Mouse (Mus musculus) stomach, embryonic 14.5 days (tissue): ENCODE data around the gene Atg4d. TPM values are rescaled to one million over a fixed set of nuclear protein-coding genes. Genes with fewer than 3 reads are reported as not detected.
"Not testable (repeated sequence)": the region's sequence is repeated elsewhere in the genome, so short reads cannot be mapped to it uniquely, and the experiment has no call there.

Experiments
- ATAC-seq: fragments of 200-750 bp; cut with Nextera tagmentation; 2 replicates; pipeline ENCODE4 v1.8.0; 2017; ENCODE audit warnings: low read depth, moderate TSS enrichment; ENCODE audit not compliant: insufficient number of reproducible peaks, insufficient read depth, low FRiP score
- H3K27ac ChIP-seq: fragments of 300-500 bp; sonication (generic); 2 replicates; pipeline ENCODE4 v1.5.1; 2014; ENCODE audit warnings: mild to moderate bottlenecking, low read length, moderate library complexity, mixed read lengths
- H3K27me3 ChIP-seq: fragments of 300-500 bp; sonication (generic); 2 replicates; pipeline ENCODE4 v1.6.1; 2014; ENCODE audit warnings: low read length, control low read depth, mixed read lengths; ENCODE audit not compliant: control insufficient read depth, insufficient read depth
- H3K36me3 ChIP-seq: fragments of 300-500 bp; sonication (generic); 2 replicates; pipeline ENCODE4 v1.6.1; 2014; ENCODE audit warnings: mild to moderate bottlenecking, control low read depth, low read length, moderate library complexity, mixed read lengths; ENCODE audit not compliant: control insufficient read depth, insufficient read depth
- H3K4me1 ChIP-seq: fragments of 300-500 bp; sonication (generic); 2 replicates; pipeline ENCODE4 v1.6.1; 2014; ENCODE audit warnings: low read length, control low read depth, mixed read lengths; ENCODE audit not compliant: control insufficient read depth, insufficient read depth
- H3K4me2 ChIP-seq: fragments of 300-500 bp; sonication (generic); replicated peaks from 2 replicates; pipeline ENCODE4 v1.6.1; 2014; ENCODE audit warnings: low read depth, low read length, control low read depth
- H3K4me3 ChIP-seq: fragments of 300-500 bp; sonication (generic); 2 replicates; pipeline ENCODE4 v1.5.1; 2014; ENCODE audit warnings: low read depth, low read length, control low read depth
- H3K9ac ChIP-seq: fragments of 300-500 bp; sonication (generic); replicated peaks from 2 replicates; pipeline ENCODE4 v1.6.1; 2014; ENCODE audit warnings: low read depth, mild to moderate bottlenecking, control low read depth, low read length, moderate library complexity, mixed read lengths
- H3K9me3 ChIP-seq: fragments of 300-500 bp; sonication (generic); 2 replicates; pipeline ENCODE4 v1.6.1; 2016; ENCODE audit warnings: low read depth, low read length, control low read depth; ENCODE audit not compliant: control insufficient read depth
- WGBS: fragments of 180-500 bp; shearing (Covaris S2); extraction: QIAGEN DNeasy Blood & Tissue Kit; methylation state at CpG from one replicate; pipeline ENCODE4 v1.1.7; 2014; 5-methylcytosine and 5-hydroxymethylcytosine counted together
- polyA plus RNA-seq: library from polyadenylated mRNA; unstranded; fragments of >200 nt; fragmentation: Nextera tagmentation; extraction: Ambion mirVana; gene quantifications from 2 replicates; pipeline ENCODE4 v1.2.1, GENCODE M21; 2014

The Atg4d gene
- polyA plus RNA-seq, 1 experiment from 2014 or later, result 38.8 TPM

- ATAC-seq, result no peak
- 10% methylated on average over 6 of the region's 6 CpGs for WGBS
Measured at GRCm38 (mm10) chr9:21321513-21321835, 56.4 kb downstream of the Atg4d start.

GRCm38 (mm10) chr9:21322211-21322916 is 57.3 kb downstream of the Atg4d start:
- Histone ChIP-seq H3K9me3 (no peaks in the 10 kb centered on the region), H3K4me3 (0 out of 2 replicates have a peak overlapping the region, but pooled peaks have one; percentile 50), H3K27me3 (no peaks in the 10 kb centered on the region), H3K27ac (no peak overlapping the region), H3K9ac (no peak overlapping the region), H3K4me2 (no peak overlapping the region; the same call in 1 of the 2 replicates), H3K4me1 (peaks cover 9% of the 10 kb centered on the region; the same call in 1 of the 2 replicates), H3K36me3 (no peaks in the 10 kb centered on the region)
- 85% methylated on average over 19 of the region's 19 CpGs for WGBS
- ATAC-seq, result no peak

More at GRCm38 (mm10) chr9:21321513-21321835, 56.4 kb downstream of the Atg4d start:
- Histone ChIP-seq H3K4me2 (peak overlapping the region; percentile 91), H3K4me1 (peaks cover 9% of the 10 kb centered on the region; the same call in 1 of the 2 replicates), H3K27me3 (no peaks in the 10 kb centered on the region), H3K27ac (no peak overlapping the region; the same call in 1 of the 2 replicates), H3K36me3 (no peaks in the 10 kb centered on the region), H3K9me3 (no peaks in the 10 kb centered on the region), H3K9ac (peak overlapping the region; percentile 34), H3K4me3 (peak overlapping the region; percentile 50)

DNA sequence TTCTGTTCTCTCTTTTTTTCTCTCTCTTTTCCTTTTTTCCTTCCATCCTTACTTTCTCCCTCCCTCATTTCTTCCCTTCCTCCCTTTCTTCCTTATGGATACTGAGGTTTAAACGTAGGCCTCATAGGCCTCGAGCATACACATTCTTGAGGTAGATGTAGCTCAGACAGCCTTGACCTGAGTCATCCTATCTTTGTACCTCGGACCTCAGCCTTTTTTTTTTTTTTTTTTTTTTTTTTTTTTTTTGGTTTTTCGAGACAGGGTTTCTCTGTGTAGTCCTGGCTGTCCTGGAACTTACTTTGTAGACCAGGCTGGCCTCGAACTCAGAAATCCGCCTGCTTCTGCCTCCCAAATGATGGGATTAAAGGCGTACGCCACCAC is 57.8 kb downstream of the Atg4d start:
- not testable (repeated sequence) for H3K27ac ChIP-seq, H3K9me3 ChIP-seq, ATAC-seq, H3K36me3 ChIP-seq, H3K4me3 ChIP-seq, H3K4me2 ChIP-seq, H3K27me3 ChIP-seq, H3K4me1 ChIP-seq, H3K9ac ChIP-seq
- WGBS, result 88% methylated on average over 7 of the region's 8 CpGs

- H3K9me3 ChIP-seq, result no peaks in the 10 kb centered on the region
- WGBS, result 86% methylated on average over 11 of the region's 11 CpGs
- H3K27ac ChIP-seq, result no peak overlapping the region
Measured at GRCm38 (mm10) chr9:21324269-21324668, 59.2 kb downstream of the Atg4d start.

More at GRCm38 (mm10) chr9:21324269-21324668, 59.2 kb downstream of the Atg4d start:
- Histone ChIP-seq H3K9ac (no peak overlapping the region), H3K4me2 (no peak overlapping the region), H3K4me1 (peaks cover 9% of the 10 kb centered on the region; the same call in 1 of the 2 replicates), H3K4me3 (no peak overlapping the region), H3K36me3 (no peaks in the 10 kb centered on the region), H3K27me3 (no peaks in the 10 kb centered on the region)
- ATAC-seq, result no peak

Other genes with a start within 250 kb of the Atg4d start
- gene Icam1, start 249.3 kb upstream of the Atg4d start, polyA plus RNA-seq, result 10.6 and 12.5 TPM in 2 replicates
- 0.84 and 1.0 TPM in 2 replicates for gene Icam4, start 235.9 kb upstream of the Atg4d start, polyA plus RNA-seq
- gene Icam5, start 233.2 kb upstream of the Atg4d start, polyA plus RNA-seq, result 0.18 TPM in 1 of 2 replicates, not detected in the other
- 1.8 TPM in 1 of 2 replicates, not detected in the other for gene Zglp1, start 198.2 kb upstream of the Atg4d start, polyA plus RNA-seq
- gene Gm49373, start 192.2 kb upstream of the Atg4d start, polyA plus RNA-seq, result 0.30 and 0.43 TPM in 2 replicates
- gene Fdx1l, start 191.7 kb upstream of the Atg4d start, polyA plus RNA-seq, result 56.0 and 56.4 TPM in 2 replicates
- gene Gm38431, start 173.3 kb upstream of the Atg4d start, polyA plus RNA-seq, result 2.0 and 2.3 TPM in 2 replicates
- 68.7 and 74.2 TPM in 2 replicates for gene Raver1, start 173.3 kb upstream of the Atg4d start, polyA plus RNA-seq
- gene Tyk2, start 134.1 kb upstream of the Atg4d start, polyA plus RNA-seq, result 10.2 and 10.9 TPM in 2 replicates
- 283 and 302 TPM in 2 replicates for gene Cdc37, start 115.3 kb upstream of the Atg4d start, polyA plus RNA-seq
- 5.4 TPM in 2 replicates for gene Pde4a, start 99.6 kb upstream of the Atg4d start, polyA plus RNA-seq
- gene Keap1, start 25.9 kb upstream of the Atg4d start, polyA plus RNA-seq, result 34.5 and 40.3 TPM in 2 replicates
- gene S1pr5, start 16.9 kb upstream of the Atg4d start, polyA plus RNA-seq, result 0.27 and 0.48 TPM in 2 replicates
- 14.1 and 14.7 TPM in 2 replicates for gene Kri1, start 22.7 kb downstream of the Atg4d start, polyA plus RNA-seq
- 47.4 and 48.5 TPM in 2 replicates for gene Cdkn2d, start 26.1 kb downstream of the Atg4d start, polyA plus RNA-seq
- gene Ap1m2, start 47.0 kb downstream of the Atg4d start, polyA plus RNA-seq, result 54.4 and 55.8 TPM in 2 replicates
- gene Slc44a2, start 55.4 kb downstream of the Atg4d start, polyA plus RNA-seq, result 122 and 125 TPM in 2 replicates
- gene Ilf3, start 102.6 kb downstream of the Atg4d start, polyA plus RNA-seq, result 184 and 193 TPM in 2 replicates
- gene Qtrt1, start 146.5 kb downstream of the Atg4d start, polyA plus RNA-seq, result 54.2 and 65.4 TPM in 2 replicates
- gene Dnm2, start 159.6 kb downstream of the Atg4d start, polyA plus RNA-seq, result 61.6 and 62.4 TPM in 2 replicates
- gene Tmed1, start 245.0 kb downstream of the Atg4d start, polyA plus RNA-seq, result 92.8 and 94.5 TPM in 2 replicates